Mouse (Mus musculus) spleen, postnatal 4 days (tissue): ENCODE measurements around the gene Cars.
"Not testable (repeated sequence)": the region's sequence is repeated elsewhere in the genome, so short reads cannot be mapped to it uniquely, and the experiment has no call there.

Experiments
- DNase-seq, 2 experiments: peaks; one replicate each; pipeline ENCODE4 v3.0.0; 2022; ENCODE audit warnings: low spot score in 2 of 2

Gene Cars

DNA sequence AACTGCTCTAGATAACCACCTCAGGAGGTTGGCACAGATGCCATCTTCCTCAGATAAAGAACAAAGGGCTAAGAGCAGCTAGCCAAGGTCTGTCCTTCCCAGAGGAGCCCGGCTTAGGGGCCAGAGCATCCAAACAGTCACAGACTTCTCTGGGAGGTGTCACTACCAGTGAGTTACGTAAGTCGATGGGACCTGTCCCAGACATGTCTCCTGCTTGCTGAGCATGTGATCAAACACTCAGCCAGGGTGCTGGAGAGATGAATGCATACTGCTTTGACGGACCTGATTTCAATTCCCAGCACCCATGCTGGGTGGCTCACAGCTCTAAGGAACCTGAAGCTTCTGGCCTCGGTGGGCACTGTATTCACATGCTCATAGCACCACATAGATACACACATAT is 12.3 kb downstream of the Cars start:
- no peak for DNase-seq

GRCm38 (mm10) chr7:143583956-143584355 is 15.9 kb downstream of the Cars start:
- DNase-seq: peak; percentile 72 to 89

- DNase-seq: no peak
Measured at GRCm38 (mm10) chr7:143583025-143583424, 16.9 kb downstream of the Cars start.

GRCm38 (mm10) chr7:143575751-143576150 is 24.1 kb downstream of the Cars start:
- no peak for DNase-seq

- DNase-seq: peak in 1 of 2 experiments; percentile 48
Measured at GRCm38 (mm10) chr7:143565648-143566039, 34.2 kb downstream of the Cars start.

GRCm38 (mm10) chr7:143565015-143565647 is 34.8 kb downstream of the Cars start:
- DNase-seq: peak in 1 of 2 experiments; percentile 30

- DNase-seq: no peak
Measured at GRCm38 (mm10) chr7:143563787-143564186, 36.1 kb downstream of the Cars start.

DNA sequence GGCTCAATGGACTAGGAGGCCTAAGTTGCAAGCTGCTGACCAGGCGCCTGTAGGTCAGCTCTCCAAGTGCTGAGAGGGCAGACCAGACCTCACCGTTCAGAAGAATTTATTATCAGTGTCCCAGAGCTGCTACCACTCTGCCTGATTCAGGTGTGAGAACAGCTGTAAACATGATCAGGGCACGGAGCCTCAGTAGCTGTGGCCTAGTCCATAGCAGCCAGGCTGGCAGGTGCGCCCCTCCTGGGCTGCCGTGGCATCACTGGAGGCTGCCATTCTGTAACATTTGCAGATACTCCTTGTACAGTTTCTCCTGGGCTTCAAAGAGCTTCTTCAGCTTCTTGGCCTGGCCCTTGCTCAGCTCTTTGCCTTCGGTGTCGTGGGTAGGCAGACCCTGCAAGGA is 42.3 kb downstream of the Cars start:
- peak; percentile 59 to 77 for DNase-seq

GRCm38 (mm10) chr7:143556964-143557610 is 42.8 kb downstream of the Cars start:
- DNase-seq: peak; percentile 85 to 89

GRCm38 (mm10) chr7:143549588-143550220 is 50.2 kb downstream of the Cars start:
- no peak for DNase-seq

GRCm38 (mm10) chr7:143548976-143549457 is 50.9 kb downstream of the Cars start, which contains the start of gene Nap1l4:
Nap1l4 (minus strand) TSS chr7:143549106.
- DNase-seq: peak; percentile 97 to 98

DNA sequence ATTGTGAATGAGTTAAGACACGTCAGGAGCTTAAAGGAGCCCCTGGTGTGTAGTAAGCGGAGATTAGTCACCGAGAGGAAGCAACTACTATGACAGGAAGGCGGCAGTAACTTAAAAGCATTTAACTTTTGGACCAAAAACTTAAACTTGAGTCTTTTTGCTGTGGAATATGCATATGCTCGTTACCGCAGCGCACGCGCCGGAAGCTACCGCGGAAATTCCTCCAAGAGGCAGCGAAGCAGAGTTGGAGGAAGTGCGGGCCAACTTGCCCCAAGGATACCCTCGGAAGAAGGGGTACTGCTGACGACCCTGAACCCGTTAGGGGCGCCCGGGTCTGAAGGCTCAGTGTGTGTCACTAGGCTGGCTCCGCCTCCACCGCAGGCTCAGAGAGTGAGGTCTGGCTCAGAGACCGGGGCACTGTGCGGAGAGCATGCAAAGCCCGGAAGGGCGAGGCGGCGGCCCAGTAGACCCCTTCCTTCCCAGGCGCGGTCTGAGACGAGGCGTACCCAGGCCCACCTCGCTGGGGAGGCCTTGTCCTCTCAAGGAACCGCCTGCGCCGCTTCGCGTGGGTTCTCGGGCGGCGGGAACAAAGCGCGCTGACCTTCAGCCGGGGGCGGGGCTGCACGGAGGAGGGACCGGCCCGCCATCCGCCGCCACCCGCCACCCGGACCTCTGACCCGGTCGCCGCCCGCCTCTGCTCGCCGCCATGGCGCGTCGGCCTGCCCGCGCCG is 51.5 kb downstream of the Cars start:
- peak in 1 of 2 experiments; percentile 67 for DNase-seq

DNA sequence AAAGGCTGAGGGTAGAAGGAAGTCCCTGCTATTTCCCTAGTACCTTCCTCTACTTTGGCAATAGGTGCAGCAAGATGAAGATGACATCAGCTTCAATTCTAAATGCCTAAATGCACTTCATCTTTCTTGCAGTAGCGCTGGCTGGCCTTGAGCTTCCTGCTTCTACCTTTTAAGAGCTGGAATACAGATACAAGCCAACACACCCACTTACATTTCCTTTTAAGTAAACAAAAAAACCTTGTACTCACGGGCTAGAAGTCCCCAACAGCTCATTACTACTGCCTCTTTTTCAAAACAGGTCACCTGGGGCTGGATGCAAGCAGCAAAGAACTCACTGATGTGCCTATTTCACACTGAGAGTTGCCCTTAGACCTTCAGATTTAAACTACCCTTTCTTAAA is 53.3 kb downstream of the Cars start:
- no peak for DNase-seq

DNA sequence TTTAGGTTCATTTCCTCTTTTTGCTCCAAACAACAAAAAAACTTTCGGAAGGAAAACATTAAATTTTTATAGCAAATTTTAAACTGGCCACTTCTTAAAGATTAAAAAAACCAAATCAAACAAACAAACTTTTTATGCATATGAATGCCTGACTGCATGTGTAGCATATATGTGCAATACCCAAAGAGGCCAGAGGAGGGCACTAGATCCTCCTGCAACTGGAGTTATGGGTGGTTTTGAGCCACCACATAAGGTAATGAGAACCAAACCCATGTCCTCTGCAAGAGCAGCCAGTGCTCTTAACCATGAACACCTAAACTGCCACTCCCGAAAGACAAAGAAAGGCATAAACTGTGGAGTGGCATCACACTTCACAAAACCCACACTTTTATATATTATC is 55.5 kb downstream of the Cars start:
- DNase-seq: peak; percentile 55 to 79

DNA sequence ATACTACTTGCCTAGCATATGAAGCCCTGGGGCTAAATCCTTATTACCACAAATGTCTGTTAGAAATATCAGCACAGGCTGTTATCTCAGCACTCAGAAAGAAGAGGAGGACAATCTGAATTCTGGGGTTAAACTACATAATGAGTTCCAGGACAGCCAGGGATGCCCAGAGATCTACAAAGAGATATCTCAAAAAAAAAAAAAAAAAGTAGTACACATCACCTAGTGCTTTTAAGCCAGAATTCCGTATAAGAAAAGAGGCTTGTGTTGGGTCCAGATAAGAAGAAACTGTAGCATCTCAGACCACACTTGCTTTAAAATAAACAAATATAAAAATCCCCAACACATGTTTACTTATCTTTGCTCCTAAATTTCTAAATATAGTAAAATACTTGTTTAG is 61.2 kb downstream of the Cars start:
- no peak for DNase-seq

DNA sequence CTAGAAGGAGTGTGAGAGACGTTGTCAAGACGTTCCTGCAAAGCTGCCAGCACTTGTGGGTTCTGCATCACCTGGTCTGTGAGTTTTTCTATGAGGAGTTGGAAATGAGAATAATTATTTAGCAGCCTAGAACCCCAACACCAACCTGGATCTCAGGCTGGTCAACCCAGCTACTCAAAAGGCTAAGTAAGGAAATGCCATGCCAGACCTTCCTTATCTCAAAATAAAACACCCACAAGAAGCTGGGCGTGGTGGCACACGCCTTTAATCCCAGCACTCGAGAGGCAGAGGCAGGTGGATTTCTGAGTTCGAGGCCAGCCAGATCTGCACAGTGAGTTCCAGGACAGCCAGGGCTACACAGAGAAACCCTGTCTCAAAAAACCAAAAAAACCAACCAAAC is 61.7 kb downstream of the Cars start:
- DNase-seq: not testable (repeated sequence)

- no peak for DNase-seq
Measured at GRCm38 (mm10) chr7:143536251-143536650, 63.6 kb downstream of the Cars start.

DNA sequence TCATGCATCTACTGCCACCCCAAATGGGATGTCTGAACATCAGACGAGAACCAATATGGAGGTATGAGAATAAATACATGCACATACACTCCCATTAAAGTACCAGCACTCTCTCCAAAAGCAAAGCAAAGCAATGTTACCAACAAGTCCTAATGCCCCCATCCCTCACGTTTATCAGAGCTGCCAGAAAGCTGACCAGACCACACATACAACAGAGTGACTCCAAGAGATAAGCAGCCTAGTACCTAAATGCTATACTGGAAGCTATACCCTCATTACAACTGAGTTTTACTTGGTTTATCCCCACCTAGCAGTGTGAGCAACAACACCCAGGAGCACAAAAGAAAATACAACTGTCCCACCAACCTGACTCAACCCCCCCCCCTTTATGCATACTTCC is 66.6 kb downstream of the Cars start:
- no peak for DNase-seq

GRCm38 (mm10) chr7:143532410-143532809 is 67.5 kb downstream of the Cars start:
- DNase-seq: no peak

- DNase-seq: no peak
Measured at GRCm38 (mm10) chr7:143519333-143519732, 80.6 kb downstream of the Cars start.

DNA sequence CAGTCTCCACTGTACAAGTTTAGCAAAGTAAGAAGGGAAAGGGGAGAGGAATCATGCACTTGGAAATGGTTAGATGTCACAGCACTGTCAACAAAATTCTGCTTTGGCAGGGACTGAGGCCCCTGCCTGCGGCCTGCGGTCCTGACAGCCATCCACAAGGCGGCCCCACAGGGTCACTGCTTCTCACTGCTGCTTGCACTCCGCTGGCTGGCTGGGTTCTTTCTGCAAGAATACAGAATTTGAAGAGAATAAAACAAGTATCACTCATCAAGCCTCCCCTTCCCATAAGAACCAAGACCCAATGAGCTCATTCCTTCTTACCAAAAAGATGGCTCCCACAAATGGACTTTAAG is 85.5 kb downstream of the Cars start:
- no peak for DNase-seq

DNA sequence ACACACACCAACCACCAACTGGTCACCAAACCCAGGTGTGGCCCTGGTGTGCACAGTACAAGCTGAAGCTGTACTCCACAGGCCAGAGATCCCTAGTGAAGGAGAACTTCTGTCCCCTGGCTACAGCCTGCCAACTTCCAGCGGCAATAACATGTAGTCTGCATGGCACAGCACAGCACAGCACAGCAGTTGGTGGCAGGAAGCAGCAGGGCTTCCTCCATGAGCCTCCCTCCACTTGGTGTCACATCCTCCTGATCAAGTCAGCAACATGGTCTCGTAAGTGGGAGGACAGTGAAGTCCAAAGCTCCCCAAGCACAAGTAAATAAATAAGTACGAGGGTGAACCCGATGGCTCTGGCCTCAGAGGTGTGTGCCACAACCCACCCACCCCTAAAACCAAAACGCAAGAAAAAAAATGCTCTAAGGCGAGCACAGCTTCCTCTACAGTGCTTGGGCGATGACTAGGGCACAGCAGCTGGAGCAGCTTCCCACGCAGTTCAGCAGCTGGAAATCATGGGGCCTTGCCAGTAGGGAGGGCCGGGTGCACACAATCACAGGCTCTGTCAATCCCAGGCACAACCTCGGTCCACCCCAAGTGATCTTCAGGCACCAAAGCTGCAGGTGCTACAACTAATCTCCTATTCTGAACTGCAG is 86.0 kb downstream of the Cars start:
- no peak for DNase-seq
